Mouse (Mus musculus) limb, embryonic 11.5 days (tissue): Measurements from ENCODE around the gene Pdhx. TPM values are rescaled to one million over a fixed set of nuclear protein-coding genes. Genes with fewer than 3 reads are reported as not detected.

Source experiments
- ATAC-seq: fragments of 200-750 bp; cut with Nextera tagmentation; 2 replicates; pipeline ENCODE4 v1.8.0; 2017; ENCODE audit warnings: low read depth; ENCODE audit not compliant: insufficient number of reproducible peaks, low FRiP score, low TSS enrichment
- DNase-seq: peaks from one replicate; pipeline ENCODE4 v3.0.0-alpha.2; 2015; ENCODE audit warnings: low spot score
- H3K27ac ChIP-seq: fragments of 300-500 bp; sonication (generic); replicated peaks from 2 replicates; pipeline ENCODE4 v1.5.1; 2014; ENCODE audit warnings: low read depth, mild to moderate bottlenecking, low read length
- H3K27me3 ChIP-seq: fragments of 300-500 bp; sonication (generic); 2 replicates; pipeline ENCODE4 v1.6.1; 2014; ENCODE audit warnings: mild to moderate bottlenecking, low read length, mixed read lengths; ENCODE audit not compliant: control insufficient read depth, insufficient read depth
- H3K36me3 ChIP-seq: fragments of 300-500 bp; sonication (generic); 2 replicates; pipeline ENCODE4 v1.6.1; 2014; ENCODE audit warnings: mild to moderate bottlenecking, low read length, moderate library complexity, mixed read lengths; ENCODE audit not compliant: control insufficient read depth, insufficient read depth
- H3K4me1 ChIP-seq: fragments of 300-500 bp; sonication (generic); 2 replicates; pipeline ENCODE4 v1.6.1; 2014; ENCODE audit warnings: low read length, mixed read lengths; ENCODE audit not compliant: control insufficient read depth, insufficient read depth
- H3K4me2 ChIP-seq: fragments of 300-500 bp; sonication (generic); 2 replicates; pipeline ENCODE4 v1.6.1; 2014; ENCODE audit warnings: low read depth, mild to moderate bottlenecking, moderate library complexity; ENCODE audit not compliant: severe bottlenecking
- H3K4me3 ChIP-seq: fragments of 300-500 bp; sonication (generic); 2 replicates; pipeline ENCODE4 v1.5.1; 2014; ENCODE audit warnings: low read depth, low read length
- H3K9ac ChIP-seq: fragments of 300-500 bp; sonication (generic); 2 replicates; pipeline ENCODE4 v1.6.1; 2014; ENCODE audit warnings: mild to moderate bottlenecking, low read length
- H3K9me3 ChIP-seq: fragments of 300-500 bp; sonication (generic); 2 replicates; pipeline ENCODE4 v1.6.1; 2016; ENCODE audit warnings: low read length; ENCODE audit not compliant: control insufficient read depth
- WGBS: fragments of 180-500 bp; shearing (Covaris S2); extraction: QIAGEN DNeasy Blood & Tissue Kit; methylation state at CpG from one replicate; pipeline ENCODE4 v1.1.7; 2014; 5-methylcytosine and 5-hydroxymethylcytosine counted together
- polyA plus RNA-seq: library from polyadenylated mRNA; unstranded; fragments of >200 nt; fragmentation: Nextera tagmentation; extraction: Ambion mirVana; gene quantifications from 2 replicates; pipeline ENCODE4 v1.2.1, GENCODE M21; 2014

Pdhx gene
- polyA plus RNA-seq, 1 experiment from 2014 or later, result 43.3 TPM

GRCm38 (mm10) chr2:103008221-103008620, 65.1 kb downstream of the Pdhx start:
- no peaks in the 10 kb centered on the region for H3K27me3 ChIP-seq
- no peak overlapping the region for H3K9ac ChIP-seq
- H3K4me2 ChIP-seq, result no peak overlapping the region
- H3K9me3 ChIP-seq, result no peaks in the 10 kb centered on the region
- WGBS, result 94% methylated on average over 3 of the region's 3 CpGs
- ATAC-seq (no peak), DNase-seq (no peak)
- H3K36me3 ChIP-seq, result no peaks in the 10 kb centered on the region
- H3K27ac ChIP-seq, result no peak overlapping the region
- no peaks in the 10 kb centered on the region for H3K4me1 ChIP-seq
- H3K4me3 ChIP-seq, result no peak overlapping the region

- DNase-seq (no peak), ATAC-seq (no peak)
- WGBS, result 46% methylated on average over 7 of the region's 7 CpGs
- no peak overlapping the region for H3K4me3 ChIP-seq
- H3K4me2 ChIP-seq, result no peak overlapping the region
- no peaks in the 10 kb centered on the region for H3K27me3 ChIP-seq
- no peaks in the 10 kb centered on the region for H3K9me3 ChIP-seq
- no peak overlapping the region for H3K27ac ChIP-seq
- no peaks in the 10 kb centered on the region for H3K4me1 ChIP-seq
- no peaks in the 10 kb centered on the region for H3K36me3 ChIP-seq
- H3K9ac ChIP-seq, result no peak overlapping the region
Observed at GRCm38 (mm10) chr2:103004599-103004998, 68.7 kb downstream of the Pdhx start.

- H3K9ac ChIP-seq, result no peak overlapping the region
- H3K4me2 ChIP-seq, result no peak overlapping the region
- H3K27ac ChIP-seq, result no peak overlapping the region
- H3K27me3 ChIP-seq, result no peaks in the 10 kb centered on the region
- H3K4me3 ChIP-seq, result no peak overlapping the region
- WGBS, result 52% methylated on average over 6 of the region's 6 CpGs
- no peaks in the 10 kb centered on the region for H3K36me3 ChIP-seq
- no peaks in the 10 kb centered on the region for H3K9me3 ChIP-seq
- no peaks in the 10 kb centered on the region for H3K4me1 ChIP-seq
- ATAC-seq, result no peak
- no peak for DNase-seq
Observed at GRCm38 (mm10) chr2:102999153-102999575, 74.1 kb downstream of the Pdhx start.

GRCm38 (mm10) chr2:102998356-102998755, 75.0 kb downstream of the Pdhx start:
- Histone ChIP-seq H3K27ac (no peak overlapping the region), H3K27me3 (no peaks in the 10 kb centered on the region)
- no peak for ATAC-seq

GRCm38 (mm10) chr2:102997874-102998273, 75.4 kb downstream of the Pdhx start:
- 68% methylated on average over 1 of the region's 1 CpGs for WGBS
- Histone ChIP-seq H3K4me1 (no peaks in the 10 kb centered on the region), H3K4me2 (no peak overlapping the region), H3K4me3 (no peak overlapping the region), H3K27ac (no peak overlapping the region), H3K9ac (no peak overlapping the region), H3K9me3 (no peaks in the 10 kb centered on the region), H3K36me3 (no peaks in the 10 kb centered on the region), H3K27me3 (no peaks in the 10 kb centered on the region)
- DNase-seq (no peak), ATAC-seq (no peak)

More at GRCm38 (mm10) chr2:102998356-102998755, 75.0 kb downstream of the Pdhx start:
- WGBS, result 39% methylated on average over 5 of the region's 5 CpGs
- H3K36me3 ChIP-seq, result no peaks in the 10 kb centered on the region
- no peaks in the 10 kb centered on the region for H3K4me1 ChIP-seq
- no peak overlapping the region for H3K4me2 ChIP-seq
- DNase-seq, result no peak
- no peak overlapping the region for H3K4me3 ChIP-seq
- H3K9me3 ChIP-seq, result no peaks in the 10 kb centered on the region
- no peak overlapping the region for H3K9ac ChIP-seq

GRCm38 (mm10) chr2:102993841-102994607, 79.3 kb downstream of the Pdhx start:
- H3K4me1 ChIP-seq, result no peaks in the 10 kb centered on the region
- H3K4me3 ChIP-seq, result no peak overlapping the region
- DNase-seq, result no peak
- no peaks in the 10 kb centered on the region for H3K9me3 ChIP-seq
- H3K9ac ChIP-seq, result no peak overlapping the region
- 88% methylated on average over 3 of the region's 3 CpGs for WGBS
- H3K36me3 ChIP-seq, result no peaks in the 10 kb centered on the region
- H3K27me3 ChIP-seq, result no peaks in the 10 kb centered on the region
- ATAC-seq, result no peak
- no peak overlapping the region for H3K27ac ChIP-seq
- H3K4me2 ChIP-seq, result no peak overlapping the region

GRCm38 (mm10) chr2:102992405-102992804, 80.9 kb downstream of the Pdhx start:
- Histone ChIP-seq H3K4me2 (no peak overlapping the region), H3K4me3 (no peak overlapping the region), H3K4me1 (no peaks in the 10 kb centered on the region), H3K36me3 (no peaks in the 10 kb centered on the region), H3K27ac (no peak overlapping the region), H3K27me3 (no peaks in the 10 kb centered on the region), H3K9ac (no peak overlapping the region), H3K9me3 (no peaks in the 10 kb centered on the region)
- ATAC-seq (no peak), DNase-seq (no peak)
- WGBS, result 88% methylated on average over 6 of the region's 6 CpGs

- Histone ChIP-seq H3K9ac (no peak overlapping the region), H3K27ac (no peak overlapping the region), H3K27me3 (no peaks in the 10 kb centered on the region), H3K4me3 (no peak overlapping the region), H3K36me3 (no peaks in the 10 kb centered on the region), H3K4me1 (no peaks in the 10 kb centered on the region), H3K9me3 (no peaks in the 10 kb centered on the region), H3K4me2 (no peak overlapping the region)
- ATAC-seq (no peak), DNase-seq (no peak)
- 88% methylated on average over 2 of the region's 2 CpGs for WGBS
Observed at GRCm38 (mm10) chr2:102990301-102990702, 83.0 kb downstream of the Pdhx start.

GRCm38 (mm10) chr2:102989446-102989845, 83.9 kb downstream of the Pdhx start:
- 90% methylated on average over 1 of the region's 1 CpGs for WGBS
- ATAC-seq, result no peak
- H3K36me3 ChIP-seq, result no peaks in the 10 kb centered on the region

More at GRCm38 (mm10) chr2:102989446-102989845, 83.9 kb downstream of the Pdhx start:
- H3K9ac ChIP-seq, result no peak overlapping the region
- DNase-seq, result no peak
- H3K9me3 ChIP-seq, result no peaks in the 10 kb centered on the region
- no peaks in the 10 kb centered on the region for H3K27me3 ChIP-seq
- no peak overlapping the region for H3K4me2 ChIP-seq
- H3K4me3 ChIP-seq, result no peak overlapping the region
- H3K27ac ChIP-seq, result no peak overlapping the region
- no peaks in the 10 kb centered on the region for H3K4me1 ChIP-seq
